ENCODE assay signal across 16 mouse cellular contexts in the genomic region with DNA sequence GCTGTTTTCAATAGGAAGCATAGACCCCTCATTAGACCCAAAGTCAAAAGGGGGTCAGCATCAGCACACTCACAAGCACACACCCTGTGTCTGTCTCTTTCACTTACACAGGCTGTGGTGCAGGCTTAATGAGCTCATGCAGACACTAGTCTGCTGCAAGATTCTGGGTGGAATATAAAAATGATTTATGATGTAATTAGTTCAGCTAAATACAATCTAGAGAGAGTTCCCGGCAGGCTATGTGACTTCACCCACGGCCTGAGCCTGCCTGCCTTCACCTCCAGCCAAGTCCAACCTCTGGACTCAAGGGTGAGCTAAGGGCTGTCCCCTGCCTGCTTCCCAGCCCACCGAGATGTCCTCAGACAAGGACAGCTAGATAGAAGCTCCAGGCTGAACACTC. TPM values are rescaled to one million over a fixed set of nuclear protein-coding genes. Genes with fewer than 3 reads are reported as not detected.
A peak's percentile ranks its signal among the peaks of the same experiment; 100 is the strongest.
DNase-seq lines count a peak whose midpoint lies in the region; ATAC-seq and TF ChIP-seq lines count a peak whose summit lies in the region.
"Had no signal": no experiment of that assay in that cellular context is flagged by ENCODE, and none has a peak within 500 bp of the region (broad histone marks: within the 10 kb centered on the region; RNA-seq: fewer than 3 reads in every experiment).

No protein-coding gene starts in this region.

- H3K4me2 ChIP-seq in lung, postnatal 0 days (replicated peaks; ENCODE audit: low read depth, low read length), result no peak overlapping the region
- H3K4me2 ChIP-seq in stomach, embryonic 16.5 days (ENCODE audit: low read depth, low read length), result no peak overlapping the region
- H3K4me2 ChIP-seq: embryonic facial prominence, embryonic 12.5 days; forebrain, embryonic 12.5 days; midbrain, embryonic 13.5 days had no signal

- H3K27ac ChIP-seq in lung, postnatal 0 days (ENCODE audit: low read length), result no peak overlapping the region
- H3K27ac ChIP-seq in stomach, embryonic 16.5 days (ENCODE audit: low read length), result no peak overlapping the region
- H3K27ac ChIP-seq: embryonic facial prominence, embryonic 12.5 days; forebrain, embryonic 12.5 days; heart, embryonic 10.5 days; midbrain, embryonic 13.5 days had no signal

- H3K36me3 ChIP-seq in lung, postnatal 0 days (ENCODE audit: insufficient read depth, low read length), result no peaks in the 10 kb centered on the region
- H3K36me3 ChIP-seq in stomach, embryonic 16.5 days (ENCODE audit: control insufficient read depth, insufficient read depth, low read length), result no peaks in the 10 kb centered on the region
- H3K36me3 ChIP-seq: embryonic facial prominence, embryonic 12.5 days; forebrain, embryonic 12.5 days; heart, embryonic 10.5 days; midbrain, embryonic 13.5 days had no signal

- intact Hi-C loops in gastrocnemius, postnatal 14 days (cut with DNase I; ENCODE audit: low total_unique reads), result no loop called here

- no peak overlapping the region for H3K4me3 ChIP-seq in lung, postnatal 0 days (ENCODE audit: low read depth, low read length)
- no peak overlapping the region for H3K4me3 ChIP-seq in stomach, embryonic 16.5 days (replicated peaks; ENCODE audit: low read length)
- H3K4me3 ChIP-seq: embryonic facial prominence, embryonic 12.5 days; forebrain, embryonic 12.5 days; heart, embryonic 10.5 days; midbrain, embryonic 13.5 days had no signal

- TF ChIP-seq EP300 in lung, postnatal 0 days (IDR thresholded peaks at IDR 0.05), result no peak

- peak; percentile 35 for DNase-seq in gastrocnemius, postnatal 14 days
- no peak for DNase-seq in gastrocnemius, postnatal 4 days (ENCODE audit: low spot score in 2 of 2)
- DNase-seq in lung, postnatal 0 days (ENCODE audit: low spot score), result no peak
- DNase-seq in lung, adult 18-20 months, result no peak
- DNase-seq in kidney, postnatal 10 days, result peak; percentile 34
- DNase-seq in cerebellum, adult 11-12 months, result no peak
- DNase-seq in cerebellum, postnatal 4 days (ENCODE audit: low spot score in 2 of 2), result no peak
- DNase-seq: cerebellum, adult 9-11 months; layer of hippocampus, postnatal 36 days; thymus, adult 2 months had no signal

- TF ChIP-seq CTCF in lung, postnatal 0 days (IDR thresholded peaks at IDR 0.05), result no peak

- 0 out of 2 replicates have a peak, but pooled peaks cover 2% of the 10 kb centered on the region for H3K4me1 ChIP-seq in lung, postnatal 0 days (ENCODE audit: insufficient read depth, low read depth, low read length)
- no peaks in the 10 kb centered on the region for H3K4me1 ChIP-seq in stomach, embryonic 16.5 days (ENCODE audit: control insufficient read depth, insufficient read depth, low read length)
- H3K4me1 ChIP-seq: embryonic facial prominence, embryonic 12.5 days; forebrain, embryonic 12.5 days; heart, embryonic 10.5 days; midbrain, embryonic 13.5 days had no signal

- WGBS in lung, postnatal 0 days, result 38% methylated on average over 3 of the region's 3 CpGs
- 28% methylated on average over 3 of the region's 3 CpGs for WGBS in stomach, embryonic 16.5 days

- H3K9ac ChIP-seq in lung, postnatal 0 days (replicated peaks; ENCODE audit: low read depth), result no peak overlapping the region
- no peak overlapping the region for H3K9ac ChIP-seq in stomach, embryonic 16.5 days (ENCODE audit: low read length)
- H3K9ac ChIP-seq: embryonic facial prominence, embryonic 12.5 days; forebrain, embryonic 12.5 days; midbrain, embryonic 13.5 days had no signal

- H3K9me3 ChIP-seq in lung, postnatal 0 days (ENCODE audit: low read length), result no peaks in the 10 kb centered on the region
- H3K9me3 ChIP-seq in stomach, embryonic 16.5 days (replicated peaks; ENCODE audit: control insufficient read depth, low read length), result no peaks in the 10 kb centered on the region
- H3K9me3 ChIP-seq: embryonic facial prominence, embryonic 12.5 days; forebrain, embryonic 12.5 days; heart, embryonic 10.5 days; midbrain, embryonic 13.5 days had no signal

- ATAC-seq in lung, postnatal 0 days, result peak; percentile 14; the same call in 1 of the 2 replicates
- ATAC-seq in stomach, embryonic 16.5 days (ENCODE audit: insufficient read depth, low FRiP score), result peak; percentile 34; the same call in 1 of the 2 replicates
- ATAC-seq: inflammation-experienced regulatory T-cells, adult 6 months; midbrain, embryonic 13.5 days had no signal

- no peaks in the 10 kb centered on the region for H3K27me3 ChIP-seq in lung, postnatal 0 days (replicated peaks; ENCODE audit: insufficient read depth, low read length)
- H3K27me3 ChIP-seq in stomach, embryonic 16.5 days (ENCODE audit: control insufficient read depth, insufficient read depth, low read length), result no peaks in the 10 kb centered on the region
- H3K27me3 ChIP-seq: embryonic facial prominence, embryonic 12.5 days; forebrain, embryonic 12.5 days; midbrain, embryonic 13.5 days had no signal

RNA-seq across cellular contexts. Expression of a gene that starts 33.4 kb away (rescaled TPM):
- total RNA-seq in gastrocnemius, postnatal 14 days (2021), result 10 to 100 TPM; 12.6 to 14.3 TPM
- total RNA-seq in gastrocnemius, postnatal 4 days (2021), result 10 to 100 TPM; 21.2 to 23.0 TPM
- polyA plus RNA-seq in lung, postnatal 0 days (2015; fragmentation: Nextera tagmentation; extraction: Ambion mirVana), result 168 and 206 TPM in 2 replicates
- 28.0 and 31.0 TPM in 2 replicates for polyA plus RNA-seq in stomach, embryonic 16.5 days (2015; fragmentation: Nextera tagmentation; extraction: Ambion mirVana)

RNA-seq across cellular contexts. Expression of a gene that starts 35.3 kb away (rescaled TPM):
- under 1 TPM in 1 of 2 experiments, not detected in 1; 0.23 TPM for total RNA-seq in gastrocnemius, postnatal 14 days (2021)
- under 1 TPM in 1 of 2 experiments, not detected in 1; 0.20 TPM for total RNA-seq in gastrocnemius, postnatal 4 days (2021)
- 9.5 and 12.3 TPM in 2 replicates for polyA plus RNA-seq in lung, postnatal 0 days (2015; fragmentation: Nextera tagmentation; extraction: Ambion mirVana)
- 8.8 and 10.0 TPM in 2 replicates for polyA plus RNA-seq in stomach, embryonic 16.5 days (2015; fragmentation: Nextera tagmentation; extraction: Ambion mirVana)

RNA-seq across cellular contexts. Expression of a gene that starts 35.6 kb away (rescaled TPM):
- total RNA-seq in gastrocnemius, postnatal 14 days (2021), result under 1 TPM; 0.35 to 0.47 TPM
- under 1 TPM; 0.74 to 0.75 TPM for total RNA-seq in gastrocnemius, postnatal 4 days (2021)
- polyA plus RNA-seq in lung, postnatal 0 days (2015; fragmentation: Nextera tagmentation; extraction: Ambion mirVana), result 53.8 and 57.9 TPM in 2 replicates
- 99.6 and 107 TPM in 2 replicates for polyA plus RNA-seq in stomach, embryonic 16.5 days (2015; fragmentation: Nextera tagmentation; extraction: Ambion mirVana)

RNA-seq across cellular contexts. Expression of a gene that starts 42.4 kb away (rescaled TPM):
- 1 to 10 TPM; 2.0 to 2.1 TPM for total RNA-seq in gastrocnemius, postnatal 14 days (2021)
- total RNA-seq in gastrocnemius, postnatal 4 days (2021), result 1 to 10 TPM; 2.3 to 3.8 TPM
- polyA plus RNA-seq in lung, postnatal 0 days (2015; fragmentation: Nextera tagmentation; extraction: Ambion mirVana), result 1.2 and 1.8 TPM in 2 replicates
- polyA plus RNA-seq in stomach, embryonic 16.5 days (2015; fragmentation: Nextera tagmentation; extraction: Ambion mirVana), result 22.2 and 25.8 TPM in 2 replicates
- polyA plus RNA-seq: inflammation-experienced regulatory T-cells, adult 6 months had no signal

RNA-seq across cellular contexts. Expression of a gene that starts 48.1 kb away (rescaled TPM):
- 1,000 to 10,000 TPM; 1,292 to 1,295 TPM for total RNA-seq in gastrocnemius, postnatal 14 days (2021)
- 100 to 1,000 TPM; 587 to 732 TPM for total RNA-seq in gastrocnemius, postnatal 4 days (2021)
- 175 and 211 TPM in 2 replicates for polyA plus RNA-seq in lung, postnatal 0 days (2015; fragmentation: Nextera tagmentation; extraction: Ambion mirVana)
- 127 and 129 TPM in 2 replicates for polyA plus RNA-seq in stomach, embryonic 16.5 days (2015; fragmentation: Nextera tagmentation; extraction: Ambion mirVana)

Comparison
In these comparisons a context has a peak if more than half of its experiments do, and no peak if none do; other contexts are left out.
1. DNase-seq: peak in gastrocnemius, postnatal 14 days (single experiment) and kidney, postnatal 10 days (single experiment); none in gastrocnemius, postnatal 4 days (0 of 2), lung, postnatal 0 days (single experiment), lung, adult 18-20 months (0 of 2), cerebellum, adult 11-12 months (single experiment) and cerebellum, postnatal 4 days (0 of 2).